Mouse (Mus musculus) spleen, adult 2 months (tissue): ENCODE measurements around the gene Cep250. TPM values are rescaled to one million over a fixed set of nuclear protein-coding genes. Genes with fewer than 3 reads are reported as not detected.

Experiments used
- DNase-seq, 2 experiments: peaks; one replicate each; pipeline versions ENCODE4 v3.0.0 to v3.0.0-alpha.2; 2012 to 2021; ENCODE audit warnings: low spot score in 2 of 2, low read depth in 1 of 2
- H3K27ac ChIP-seq: fragments of 200-500 bp; 2 replicates; pipeline ENCODE4 v1.5.1; 2012; ENCODE audit warnings: low read length, inconsistent platforms; ENCODE audit not compliant: insufficient read depth
- H3K27me3 ChIP-seq: fragments of 200-500 bp; 2 replicates; pipeline ENCODE4 v1.6.1; 2012; ENCODE audit warnings: mild to moderate bottlenecking, moderate library complexity, low read length, inconsistent platforms; ENCODE audit not compliant: control insufficient read depth, insufficient read depth
- H3K36me3 ChIP-seq: fragments of 200-500 bp; 2 replicates; pipeline ENCODE4 v1.6.1; 2012; ENCODE audit warnings: mild to moderate bottlenecking, low read length, inconsistent platforms; ENCODE audit not compliant: control insufficient read depth, insufficient read depth
- H3K4me1 ChIP-seq: fragments of 200-500 bp; 2 replicates; pipeline ENCODE4 v1.6.1; 2011; ENCODE audit warnings: inconsistent platforms; ENCODE audit not compliant: control insufficient read depth, insufficient read depth, insufficient read length
- H3K4me3 ChIP-seq: fragments of 200-500 bp; 2 replicates; pipeline ENCODE4 v1.5.1; 2011; ENCODE audit warnings: mild to moderate bottlenecking, inconsistent platforms; ENCODE audit not compliant: insufficient read depth, insufficient read length; ENCODE audit errors: extremely low read depth
- CTCF ChIP-seq: fragments of 200-500 bp; IDR thresholded peaks from 2 replicates; pipeline ENCODE4 v1.5.1; 2011; ENCODE audit warnings: mild to moderate bottlenecking, inconsistent platforms; ENCODE audit not compliant: insufficient read depth, insufficient read length, insufficient replicate concordance; ENCODE audit errors: extremely low read depth
- POLR2A ChIP-seq: fragments of 200-500 bp; IDR thresholded peaks from 2 replicates; pipeline ENCODE4 v1.6.1; 2011; ENCODE audit warnings: low read depth, low read length, inconsistent platforms
- WGBS: fragments of 180-500 bp; shearing (Covaris S2); methylation state at CpG from one replicate; pipeline ENCODE4 v1.1.7; 2018; 5-methylcytosine and 5-hydroxymethylcytosine counted together
- polyA plus RNA-seq: library from polyadenylated mRNA; depleted of rRNA; stranded (reverse); fragments of >200 nt; gene quantifications from 2 replicates; pipeline ENCODE4 v1.2.3, GENCODE M21; 2012

The Cep250 gene
- polyA plus RNA-seq, 1 experiment: 16.7 TPM

DNA sequence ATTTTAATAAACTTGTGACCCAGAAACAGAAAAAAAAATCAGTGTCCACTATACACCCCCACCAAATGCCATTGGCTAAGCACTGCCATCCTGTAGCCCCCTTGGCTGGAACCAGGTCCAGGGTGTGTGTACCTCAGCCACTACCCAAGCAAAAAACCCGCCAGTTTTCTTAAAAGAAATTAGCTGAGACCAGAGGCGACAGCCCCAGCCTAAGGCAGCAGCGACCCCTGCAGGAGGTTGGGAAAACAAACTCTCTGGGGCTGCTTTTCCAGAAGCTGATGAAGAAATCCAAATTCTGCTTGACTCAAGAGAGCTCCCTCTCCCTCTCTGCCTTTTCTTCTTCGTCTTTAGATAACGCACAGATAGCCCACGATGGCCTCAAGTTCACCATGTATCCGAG is 10.2 kb upstream of the Cep250 start:
- Histone ChIP-seq H3K27me3 (no peaks in the 10 kb centered on the region), H3K4me1 (no peaks in the 10 kb centered on the region), H3K4me3 (no peak overlapping the region), H3K36me3 (no peaks in the 10 kb centered on the region), H3K27ac (no peak overlapping the region)
- peak; percentile 73; the same call in 1 of the 2 replicates for TF ChIP-seq CTCF
- no peak for TF ChIP-seq POLR2A
- 6% methylated on average over 7 of the region's 7 CpGs for WGBS
- peak in 1 of 2 experiments; percentile 33 for DNase-seq

GRCm38 (mm10) chr2:155946499-155946898 is 9.8 kb upstream of the Cep250 start:
- no peak for DNase-seq
- Histone ChIP-seq H3K27ac (no peak overlapping the region), H3K27me3 (no peaks in the 10 kb centered on the region), H3K4me1 (no peaks in the 10 kb centered on the region), H3K4me3 (no peak overlapping the region), H3K36me3 (no peaks in the 10 kb centered on the region)
- TF ChIP-seq CTCF (no peak), POLR2A (no peak)
- WGBS: 70% methylated on average over 4 of the region's 4 CpGs

DNA sequence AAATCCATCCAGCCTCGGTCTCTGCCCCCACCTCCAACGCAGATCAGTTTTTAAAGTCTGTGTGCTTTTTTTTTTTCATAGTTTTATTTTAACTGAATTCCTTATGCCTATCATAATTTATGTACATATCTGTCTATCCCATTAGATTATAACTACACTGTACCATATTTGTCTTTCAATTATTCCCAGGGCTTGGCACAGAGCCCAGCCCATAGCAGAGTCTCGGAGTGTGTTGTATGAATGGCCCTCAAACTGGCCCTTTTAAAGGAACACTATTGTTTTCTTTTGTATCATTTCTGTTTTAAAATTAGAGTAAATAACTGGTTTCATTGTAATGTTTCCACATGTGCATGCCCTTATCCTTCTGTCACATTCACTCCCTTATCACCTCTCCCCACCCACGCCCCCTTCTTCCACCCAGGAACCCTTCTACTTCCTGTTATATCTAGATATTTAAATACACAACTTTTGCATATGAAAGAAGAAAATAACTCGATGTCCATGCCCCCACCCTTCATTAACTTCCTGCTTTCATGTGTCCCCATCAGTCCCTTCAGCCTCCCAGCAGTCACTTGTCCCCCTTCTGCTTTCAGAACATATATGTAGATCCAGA is 8.8 kb upstream of the Cep250 start:
- Histone ChIP-seq H3K27me3 (no peaks in the 10 kb centered on the region), H3K4me1 (no peaks in the 10 kb centered on the region), H3K4me3 (no peak overlapping the region), H3K27ac (no peak overlapping the region), H3K36me3 (no peaks in the 10 kb centered on the region)
- TF ChIP-seq CTCF (no peak), POLR2A (no peak)
- DNase-seq: no peak
- WGBS: 49% methylated on average over 5 of the region's 5 CpGs

- no peak overlapping the region for H3K4me3 ChIP-seq
- no peak for DNase-seq
- H3K36me3 ChIP-seq: no peaks in the 10 kb centered on the region
- no peaks in the 10 kb centered on the region for H3K4me1 ChIP-seq
- TF ChIP-seq CTCF: no peak
- TF ChIP-seq POLR2A: no peak
- 75% methylated on average over 6 of the region's 6 CpGs for WGBS
- H3K27me3 ChIP-seq: no peaks in the 10 kb centered on the region
- no peak overlapping the region for H3K27ac ChIP-seq
Measured at GRCm38 (mm10) chr2:155949362-155949761, 6.9 kb upstream of the Cep250 start.

- peak in 1 of 2 experiments; percentile 37 for DNase-seq
- Histone ChIP-seq H3K27ac (no peak overlapping the region), H3K36me3 (no peaks in the 10 kb centered on the region), H3K27me3 (no peaks in the 10 kb centered on the region), H3K4me3 (no peak overlapping the region), H3K4me1 (no peaks in the 10 kb centered on the region)
- TF ChIP-seq CTCF: no peak
- TF ChIP-seq POLR2A: no peak
Measured at GRCm38 (mm10) chr2:155952006-155952405, 4.3 kb upstream of the Cep250 start.

- Histone ChIP-seq H3K4me1 (no peaks in the 10 kb centered on the region), H3K27ac (no peak overlapping the region), H3K4me3 (no peak overlapping the region), H3K36me3 (0 out of 2 replicates have a peak, but pooled peaks cover 2% of the 10 kb centered on the region), H3K27me3 (no peaks in the 10 kb centered on the region)
- DNase-seq: no peak
- no peak for TF ChIP-seq CTCF
- no peak for TF ChIP-seq POLR2A
- WGBS: 92% methylated on average over 5 of the region's 5 CpGs
Measured at GRCm38 (mm10) chr2:155959981-155960380, 3.7 kb downstream of the Cep250 start.

- no peak for TF ChIP-seq POLR2A
- TF ChIP-seq CTCF: no peak
- Histone ChIP-seq H3K27me3 (no peaks in the 10 kb centered on the region), H3K4me3 (no peak overlapping the region), H3K27ac (no peak overlapping the region), H3K36me3 (peaks cover 4% of the 10 kb centered on the region; the same call in 1 of the 2 replicates), H3K4me1 (no peaks in the 10 kb centered on the region)
- peak in 1 of 2 experiments; percentile 39 for DNase-seq
- 43% methylated on average over 10 of the region's 10 CpGs for WGBS
Measured at GRCm38 (mm10) chr2:155961862-155962261, 5.6 kb downstream of the Cep250 start.
